Mouse (Mus musculus) thymus, adult 2 months (tissue): ENCODE data around the gene Atg7.

Source experiments
- CTCF ChIP-seq: fragments of 200-500 bp; IDR thresholded peaks from 2 replicates; pipeline ENCODE4 v1.5.1; 2012; ENCODE audit warnings: mild to moderate bottlenecking, control low read depth, low read length, moderate library complexity, borderline replicate concordance; ENCODE audit not compliant: control insufficient read depth, poor library complexity, insufficient read depth; ENCODE audit errors: extremely low read depth
- POLR2A ChIP-seq: fragments of 200-500 bp; IDR thresholded peaks from 2 replicates; pipeline ENCODE4 v1.6.1; 2012; ENCODE audit warnings: mild to moderate bottlenecking, low read length, control low read depth, moderate library complexity; ENCODE audit not compliant: control insufficient read depth, poor library complexity, insufficient read depth; ENCODE audit errors: extremely low read depth

DNA sequence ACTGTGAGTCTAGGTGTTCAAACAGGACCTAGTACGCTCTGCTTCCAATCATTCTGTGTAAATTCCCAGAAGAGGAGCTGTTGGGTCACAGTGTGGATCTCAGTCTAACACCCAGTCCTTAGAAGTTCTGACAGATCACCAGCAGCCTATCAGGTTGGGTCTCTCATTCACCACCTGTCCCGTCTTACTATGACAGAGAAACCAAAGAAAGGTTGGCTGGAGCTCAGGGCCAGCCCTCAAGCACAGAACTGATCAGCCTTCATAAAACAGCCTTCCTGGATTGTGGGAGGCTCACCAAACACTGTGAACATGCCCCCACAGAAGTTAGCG, 230.9 kb downstream of the Atg7 start:
- TF ChIP-seq POLR2A (no peak), CTCF (no peak)
